Mouse (Mus musculus): Measurements from ENCODE around the gene Pde1a.
A peak's percentile ranks its signal among the peaks of the same experiment; 100 is the strongest.
"Not testable (repeated sequence)": the region's sequence is repeated elsewhere in the genome, so short reads cannot be mapped to it uniquely, and the experiment has no call there.

Pde1a gene

DNA sequence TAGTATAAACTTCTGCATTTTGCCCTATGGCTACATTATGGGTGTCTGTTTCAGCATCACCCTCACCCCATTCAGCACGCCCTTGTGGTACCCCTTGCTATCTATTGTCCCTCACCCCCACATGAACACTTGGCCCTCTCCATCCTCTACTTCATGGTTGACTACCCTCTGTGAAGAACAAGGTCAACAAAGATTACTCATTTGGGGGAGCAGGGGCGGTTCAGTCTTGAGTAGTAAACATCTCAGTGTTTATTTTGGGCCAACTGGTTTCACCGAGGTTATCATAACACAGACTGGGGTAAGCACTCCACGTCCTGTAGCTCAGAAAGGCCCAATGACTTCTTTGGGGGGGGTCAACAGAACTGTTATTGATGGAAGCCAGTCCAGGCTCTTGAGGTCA is 164.3 kb downstream of the Pde1a start:
- peak; percentile 79 for DNase-seq (ENCODE audit: low read depth, low spot score)

GRCm38 (mm10) chr2:79961421-79961820 is 167.8 kb downstream of the Pde1a start:
- DNase-seq (ENCODE audit: low read depth, low spot score) = no peak

DNA sequence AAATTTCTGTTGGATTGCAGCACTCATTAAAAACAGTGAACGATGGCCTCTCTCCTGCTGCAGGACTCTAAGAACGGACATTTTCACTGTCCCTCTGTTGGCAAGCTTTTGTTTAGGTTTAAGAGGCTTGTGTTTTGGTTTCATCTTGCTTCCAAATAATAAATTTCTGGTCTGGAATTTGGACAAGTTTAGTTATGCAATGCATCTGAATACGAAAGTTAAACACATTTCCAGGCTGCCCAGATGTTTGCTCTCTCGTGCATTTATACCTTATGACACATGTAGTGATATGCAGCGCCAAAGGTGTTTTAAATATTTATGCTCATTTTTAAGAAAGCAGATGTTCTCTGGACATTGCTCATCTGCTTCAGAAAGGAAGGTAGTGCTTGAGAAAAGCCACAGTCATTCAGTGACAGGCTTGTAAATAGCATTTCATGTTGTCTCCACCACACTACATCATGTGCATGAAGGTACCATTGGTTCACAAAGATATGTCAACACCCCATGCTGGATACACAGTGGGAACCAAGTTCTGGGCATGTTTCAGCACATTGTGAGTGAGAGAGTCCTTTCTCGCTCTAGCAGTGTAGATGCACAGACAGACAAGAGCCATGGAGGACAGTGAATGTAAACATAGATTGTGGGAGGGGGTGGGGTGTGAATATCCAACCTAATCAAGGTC is 171.5 kb downstream of the Pde1a start:
- no peak for DNase-seq (ENCODE audit: low read depth, low spot score)

GRCm38 (mm10) chr2:79945898-79946675 is 183.2 kb downstream of the Pde1a start:
- DNase-seq (ENCODE audit: low read depth, low spot score) = peak; percentile 39

DNA sequence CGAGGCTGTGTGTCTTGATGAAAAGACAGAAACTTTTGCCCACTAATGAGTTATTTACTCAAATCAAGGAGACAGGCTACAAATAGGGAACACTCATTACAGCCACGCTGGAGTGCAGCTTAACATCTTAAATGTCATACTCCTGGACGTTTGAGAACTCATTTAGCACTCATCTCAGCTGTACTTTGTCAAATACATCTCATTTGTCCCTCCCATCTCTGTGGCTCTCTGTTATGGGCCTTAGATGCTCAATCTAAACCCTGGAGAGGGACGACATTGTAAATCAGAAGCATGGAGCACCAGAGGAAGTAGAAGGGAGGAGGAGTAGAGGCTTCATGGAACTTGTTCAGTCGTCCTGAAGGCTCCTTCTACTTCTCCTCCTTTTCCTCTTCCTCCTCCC is 194.6 kb downstream of the Pde1a start:
- DNase-seq (ENCODE audit: low read depth, low spot score) = no peak

GRCm38 (mm10) chr2:79922356-79922755 is 206.9 kb downstream of the Pde1a start:
- DNase-seq (ENCODE audit: low read depth, low spot score) = peak; percentile 37

DNA sequence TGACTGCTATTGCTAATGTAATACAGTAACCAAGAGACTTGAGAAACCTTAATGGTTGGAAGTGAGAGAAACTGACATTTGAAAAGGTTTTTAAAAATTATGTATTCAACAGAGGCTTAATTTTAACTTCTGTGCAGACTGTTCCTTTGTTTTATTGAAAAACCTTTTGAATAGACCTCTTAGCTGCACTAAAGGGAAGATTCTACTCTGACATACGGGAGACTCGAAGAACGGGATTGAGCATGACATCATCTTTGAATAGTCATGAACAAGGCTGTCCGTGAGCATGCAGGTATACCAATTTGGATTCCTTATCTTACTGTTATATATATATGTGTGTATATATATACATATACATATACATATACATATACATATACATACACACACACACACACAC is 207.9 kb downstream of the Pde1a start:
- no peak for DNase-seq (ENCODE audit: low read depth, low spot score)

GRCm38 (mm10) chr2:79920438-79920837 is 208.8 kb downstream of the Pde1a start:
- DNase-seq (ENCODE audit: low read depth, low spot score) = no peak

DNA sequence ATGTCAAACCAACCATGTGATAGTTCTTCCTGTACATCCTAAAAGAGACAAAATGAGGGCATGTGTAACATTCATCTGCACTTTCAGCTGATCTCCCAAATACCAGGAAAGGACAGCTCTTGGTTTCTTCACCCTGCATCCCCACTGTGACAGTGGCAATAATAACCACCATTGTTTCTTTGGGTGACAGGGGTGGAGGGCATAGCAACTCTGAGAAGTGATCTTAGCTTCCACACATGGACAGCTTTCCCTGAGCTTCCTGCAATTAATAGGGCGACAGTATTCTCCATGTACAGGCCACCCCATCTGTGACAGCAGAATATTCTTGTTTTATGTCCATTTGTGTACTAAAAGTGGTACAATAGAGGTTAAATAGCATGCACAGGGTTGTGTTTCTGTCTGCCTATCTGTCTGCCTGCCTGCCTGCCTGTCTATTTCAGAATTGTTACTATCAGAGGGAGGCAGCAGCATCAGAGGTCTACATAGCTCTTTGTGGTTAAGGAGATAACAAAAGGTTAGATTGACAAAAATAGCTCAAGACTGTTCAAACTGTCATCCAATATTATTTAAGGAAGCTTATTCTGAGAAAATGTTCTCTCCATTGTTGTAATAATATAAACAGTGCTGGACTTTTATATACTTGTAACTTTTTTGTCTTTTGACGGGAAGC is 227.3 kb downstream of the Pde1a start:
- DNase-seq (ENCODE audit: low read depth, low spot score) = no peak

GRCm38 (mm10) chr2:79898522-79898921 is 230.7 kb downstream of the Pde1a start:
- no peak for DNase-seq (ENCODE audit: low read depth, low spot score)

- peak; percentile 83 for DNase-seq (ENCODE audit: low read depth, low spot score)
Observed at GRCm38 (mm10) chr2:79892829-79893228, 236.4 kb downstream of the Pde1a start.

DNA sequence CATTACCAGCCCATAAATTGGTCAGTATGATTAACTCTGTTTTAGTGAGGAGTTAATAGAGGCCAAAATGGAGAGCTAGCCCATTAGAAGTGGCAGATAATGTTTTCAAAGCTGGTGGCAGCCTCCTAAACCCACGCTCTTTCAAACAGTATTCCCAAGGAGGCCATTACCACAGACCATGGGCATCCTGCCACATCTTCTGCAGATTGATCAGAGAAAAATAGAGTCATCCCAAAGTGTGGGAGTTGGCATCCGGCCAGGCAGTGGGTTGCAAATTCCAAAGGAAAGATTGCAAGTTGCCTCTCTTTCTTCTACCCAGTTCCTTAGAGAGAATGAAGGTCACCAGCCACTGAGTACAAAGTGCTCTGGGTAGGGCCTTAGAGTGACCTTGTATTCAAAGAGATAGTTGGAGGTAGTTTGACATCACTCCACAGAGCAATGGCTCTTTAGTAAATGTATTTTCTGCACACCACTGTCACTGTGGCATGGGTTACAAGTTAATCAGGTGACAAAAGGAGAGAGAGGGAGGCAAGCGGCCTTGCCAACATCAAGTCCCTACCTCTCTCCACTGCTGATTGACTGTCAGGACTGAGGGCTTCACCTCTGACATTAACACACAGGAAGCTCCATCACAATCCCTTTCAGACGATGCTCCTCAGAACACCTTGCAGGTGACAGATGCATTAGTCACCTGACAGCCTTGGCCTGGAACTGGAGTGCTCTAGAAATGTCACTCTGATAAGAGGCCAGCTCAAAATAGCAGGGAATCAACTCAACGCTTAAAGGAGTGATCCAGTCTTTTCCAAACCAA is 237.3 kb downstream of the Pde1a start:
- DNase-seq (ENCODE audit: low read depth, low spot score) = peak; percentile 46

DNA sequence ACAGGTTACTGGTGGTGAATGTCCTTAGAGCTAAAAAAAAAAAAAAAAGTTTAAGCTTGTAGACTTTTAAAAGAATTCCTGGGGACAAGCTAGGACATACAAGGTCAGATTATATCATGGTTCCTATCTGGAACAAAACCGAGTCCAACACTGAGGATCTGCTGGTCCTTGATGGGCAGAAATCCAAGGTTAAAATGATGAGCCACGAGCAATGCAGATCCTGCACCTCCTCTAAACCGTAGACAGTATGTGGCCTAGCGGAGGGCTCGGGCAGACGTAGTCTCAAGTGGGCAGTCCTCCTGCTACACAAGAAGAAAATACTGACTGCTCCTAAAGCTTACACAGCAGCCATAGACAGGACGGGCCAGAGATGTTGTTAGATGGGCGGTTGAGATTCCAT is 238.5 kb downstream of the Pde1a start:
- no peak for DNase-seq (ENCODE audit: low read depth, low spot score)

DNA sequence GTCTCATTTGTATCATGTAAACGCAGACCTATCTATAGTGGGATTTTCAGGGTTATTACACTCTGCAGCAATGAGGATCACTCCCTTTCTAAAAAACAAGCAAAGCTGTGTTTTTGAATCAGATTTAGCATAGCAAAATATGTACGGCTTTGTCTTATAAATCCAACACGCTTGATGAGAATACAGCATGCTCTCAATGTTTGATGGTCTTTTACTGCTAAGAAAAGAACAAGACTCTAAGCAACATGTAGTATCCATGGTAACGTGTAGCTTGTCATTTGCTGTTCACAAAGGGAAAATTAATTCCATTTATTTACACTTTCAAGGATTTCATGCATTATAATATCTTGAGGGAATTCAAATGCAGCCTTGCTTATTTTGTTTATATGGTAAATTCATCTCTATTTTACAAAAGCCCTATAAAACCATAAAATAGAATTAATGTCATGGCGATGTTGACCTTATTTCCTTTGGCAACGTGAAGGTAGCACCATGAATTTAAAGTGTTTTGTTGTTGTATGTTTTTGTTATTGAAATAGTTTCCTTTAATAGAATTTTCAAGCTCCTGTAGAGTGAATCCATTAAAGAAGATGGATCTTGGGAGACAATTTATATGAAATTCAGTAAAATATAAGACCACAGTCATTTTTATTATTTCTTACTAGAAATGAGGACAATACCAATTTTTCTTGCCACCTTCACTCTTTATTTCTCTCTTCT is 245.5 kb downstream of the Pde1a start:
- DNase-seq (ENCODE audit: low read depth, low spot score) = no peak

GRCm38 (mm10) chr2:79883210-79883609 is 246.0 kb downstream of the Pde1a start:
- DNase-seq (ENCODE audit: low read depth, low spot score) = no peak

DNA sequence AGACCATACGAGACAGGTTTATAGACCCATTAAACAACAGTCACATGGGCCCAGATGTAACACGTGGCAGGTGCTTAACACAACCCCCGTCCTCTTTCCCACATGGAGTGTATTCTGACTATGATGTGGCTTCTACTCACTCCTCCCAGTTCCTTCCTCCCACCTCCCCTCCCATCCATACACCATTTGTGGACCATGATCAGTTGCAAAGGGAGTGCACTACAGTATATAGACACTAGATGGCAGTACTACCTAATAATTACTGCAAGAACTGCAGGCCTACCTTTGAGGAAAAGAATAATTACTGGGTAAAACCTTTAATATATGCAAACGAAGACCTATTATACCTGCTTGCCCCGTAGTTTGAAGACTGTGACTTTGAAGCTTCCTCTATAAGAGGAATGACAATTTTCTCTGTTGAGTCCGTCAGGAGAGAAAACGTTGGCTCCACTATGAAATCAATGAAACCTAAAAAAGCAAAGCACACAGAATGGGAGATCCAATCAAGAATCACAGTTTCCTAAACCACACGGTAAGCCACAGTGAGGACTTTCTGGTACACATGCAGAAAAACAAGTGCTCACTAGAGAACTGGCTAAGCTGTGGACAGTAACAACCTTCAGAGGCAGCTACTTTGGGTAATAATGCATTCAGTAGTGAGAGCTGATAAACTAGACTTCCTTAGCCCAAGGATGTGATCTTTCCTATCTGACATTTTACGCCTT is 263.8 kb downstream of the Pde1a start:
- DNase-seq (ENCODE audit: low read depth, low spot score) = peak; percentile 67

- no peak for DNase-seq (ENCODE audit: low read depth, low spot score)
Observed at GRCm38 (mm10) chr2:79856874-79857273, 272.4 kb downstream of the Pde1a start.

- not testable (repeated sequence) for DNase-seq (ENCODE audit: low read depth, low spot score)
Observed at GRCm38 (mm10) chr2:79847396-79847795, 281.9 kb downstream of the Pde1a start.

GRCm38 (mm10) chr2:79839513-79839912 is 289.7 kb downstream of the Pde1a start:
- DNase-seq (ENCODE audit: low read depth, low spot score) = no peak

GRCm38 (mm10) chr2:79839090-79839489 is 290.2 kb downstream of the Pde1a start:
- DNase-seq (ENCODE audit: low read depth, low spot score) = no peak
